8 mouse cellular contexts compared by ENCODE assay signal in the genomic region with DNA sequence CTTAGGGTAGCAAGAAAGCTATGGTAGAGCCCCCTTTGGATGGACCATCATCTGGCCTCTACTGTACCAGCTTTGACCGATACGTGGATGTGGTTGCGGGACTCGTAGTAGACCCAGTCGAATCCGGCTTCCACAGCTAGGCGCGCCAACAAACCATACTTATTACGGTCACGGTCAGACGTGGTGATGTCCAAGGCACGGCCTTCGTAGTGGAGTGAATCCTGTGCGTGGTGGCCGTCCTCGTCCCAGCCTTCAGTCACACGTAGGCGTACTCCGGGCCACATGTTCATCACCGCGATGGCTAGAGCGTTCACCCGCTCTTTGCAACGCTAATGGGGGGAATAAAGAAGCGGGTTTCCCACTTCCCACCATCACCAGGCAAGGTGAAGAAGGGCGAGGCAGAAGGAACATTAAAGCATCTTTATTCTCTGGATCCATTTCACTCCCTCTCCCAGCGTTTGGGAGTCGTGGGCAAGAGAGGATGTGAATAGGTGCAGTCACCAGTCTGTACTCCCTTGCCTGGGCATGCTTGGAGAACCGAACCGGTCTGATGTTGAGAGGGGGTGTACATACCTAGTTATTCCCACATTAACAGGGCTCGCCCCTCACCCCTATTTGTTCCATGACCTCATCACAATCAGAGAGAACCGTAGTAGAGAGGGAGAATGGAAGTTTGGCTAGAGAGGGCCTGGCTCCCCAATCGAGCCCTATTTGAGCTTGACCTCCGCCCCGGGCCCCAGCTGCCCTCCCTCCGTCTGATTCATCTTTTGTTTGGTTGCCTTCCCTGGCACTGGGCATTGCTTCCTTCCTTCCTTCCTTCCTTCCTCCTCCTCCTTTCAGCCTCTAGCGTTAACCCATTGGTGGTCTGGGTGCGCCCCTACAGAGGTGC. TPM values are rescaled to one million over a fixed set of nuclear protein-coding genes. Genes with fewer than 3 reads are reported as not detected.
DNase-seq lines count a peak whose midpoint lies in the region; ATAC-seq and TF ChIP-seq lines count a peak whose summit lies in the region.

No protein-coding gene starts in this region.

- H3K27ac ChIP-seq in kidney, embryonic 14.5 days (ENCODE audit: low read depth, low read length) = no peak overlapping the region
- H3K27ac ChIP-seq in embryonic facial prominence, embryonic 14.5 days (replicated peaks; ENCODE audit: low read depth, low read length) = no peak overlapping the region
- H3K27ac ChIP-seq in intestine, postnatal 0 days (ENCODE audit: low read depth, low read length) = no peak overlapping the region

- H3K4me1 ChIP-seq in kidney, embryonic 14.5 days (ENCODE audit: control insufficient read depth, insufficient read depth, low read length) = peaks cover 40% of the 10 kb centered on the region
- H3K4me1 ChIP-seq in embryonic facial prominence, embryonic 14.5 days (ENCODE audit: control insufficient read depth, insufficient read depth, low read length) = peaks cover 9% of the 10 kb centered on the region
- peaks cover 16% of the 10 kb centered on the region for H3K4me1 ChIP-seq in intestine, postnatal 0 days (replicated peaks; ENCODE audit: control insufficient read depth, insufficient read depth, low read length)

- 2% methylated on average over 38 of the region's 38 CpGs for WGBS in kidney, embryonic 14.5 days
- WGBS in embryonic facial prominence, embryonic 14.5 days = 4% methylated on average over 38 of the region's 38 CpGs
- WGBS in intestine, postnatal 0 days = 10% methylated on average over 38 of the region's 38 CpGs

- no peak for TF ChIP-seq CTCF in intestine, postnatal 0 days (IDR thresholded peaks at IDR 0.05; ENCODE audit: low read depth)

- H3K36me3 ChIP-seq in kidney, embryonic 14.5 days (ENCODE audit: control insufficient read depth, insufficient read depth, low read length) = no peaks in the 10 kb centered on the region
- H3K36me3 ChIP-seq in embryonic facial prominence, embryonic 14.5 days (ENCODE audit: control insufficient read depth, insufficient read depth, low read length) = no peaks in the 10 kb centered on the region
- no peaks in the 10 kb centered on the region for H3K36me3 ChIP-seq in intestine, postnatal 0 days (ENCODE audit: control insufficient read depth, insufficient read depth)

- no peaks in the 10 kb centered on the region for H3K9me3 ChIP-seq in kidney, embryonic 14.5 days (ENCODE audit: control insufficient read depth, low read length)
- no peaks in the 10 kb centered on the region for H3K9me3 ChIP-seq in embryonic facial prominence, embryonic 14.5 days (ENCODE audit: control insufficient read depth, low read length)
- H3K9me3 ChIP-seq in intestine, postnatal 0 days (ENCODE audit: control insufficient read depth) = no peaks in the 10 kb centered on the region

- H3K27me3 ChIP-seq in kidney, embryonic 14.5 days (ENCODE audit: control insufficient read depth, insufficient read depth, low read length) = peaks cover 73% of the 10 kb centered on the region
- H3K27me3 ChIP-seq in embryonic facial prominence, embryonic 14.5 days (replicated peaks; ENCODE audit: control insufficient read depth, insufficient read depth, low read length) = peaks cover 91% of the 10 kb centered on the region
- peaks cover 58% of the 10 kb centered on the region for H3K27me3 ChIP-seq in intestine, postnatal 0 days (replicated peaks; ENCODE audit: control insufficient read depth, insufficient read depth, low read length)

- peak overlapping the region; percentile 55 for H3K4me3 ChIP-seq in kidney, embryonic 14.5 days (ENCODE audit: low read length)
- H3K4me3 ChIP-seq in embryonic facial prominence, embryonic 14.5 days (ENCODE audit: low read depth, low read length) = peak overlapping the region; percentile 53
- peak overlapping the region; percentile 52 for H3K4me3 ChIP-seq in intestine, postnatal 0 days (ENCODE audit: low read depth, low read length)

- ATAC-seq in kidney, embryonic 14.5 days (ENCODE audit: low FRiP score, low TSS enrichment) = no peak
- ATAC-seq in embryonic facial prominence, embryonic 14.5 days (ENCODE audit: low read depth) = 0 out of 2 replicates have a peak, but pooled peaks have one; percentile 3
- no peak for ATAC-seq in intestine, postnatal 0 days

- H3K4me2 ChIP-seq in kidney, embryonic 14.5 days (replicated peaks; ENCODE audit: low read depth, low read length) = peak overlapping the region; percentile 99
- H3K4me2 ChIP-seq in embryonic facial prominence, embryonic 14.5 days (ENCODE audit: low read depth, low read length) = peak overlapping the region; percentile 98
- peak overlapping the region; percentile 95 for H3K4me2 ChIP-seq in intestine, postnatal 0 days (replicated peaks; ENCODE audit: low read depth)

- no peak overlapping the region for H3K9ac ChIP-seq in kidney, embryonic 14.5 days (ENCODE audit: low read depth, low read length)
- H3K9ac ChIP-seq in embryonic facial prominence, embryonic 14.5 days (ENCODE audit: low read depth, low read length) = peak overlapping the region; percentile 54; the same call in 1 of the 2 replicates
- H3K9ac ChIP-seq in intestine, postnatal 0 days (ENCODE audit: low read depth, low read length) = no peak overlapping the region

- DNase-seq in kidney, adult 18-20 months = no peak
- DNase-seq in embryonic facial prominence, embryonic 14.5 days (ENCODE audit: low spot score) = no peak
- peak; percentile 68 for DNase-seq in neural tube, embryonic 10.5 days (ENCODE audit: extremely low spot score, low spot score)
- DNase-seq in thymus, adult 18-20 months = no peak
- DNase-seq in urinary bladder, postnatal 25 days (ENCODE audit: low spot score) = no peak
- no peak for DNase-seq in left cerebral cortex, adult 18-20 months (ENCODE audit: low spot score in 2 of 2)

RNA-seq across cellular contexts. Expression of a gene that starts 0.7 kb away (rescaled TPM):
- 14.4 and 22.4 TPM in 2 replicates for polyA plus RNA-seq in kidney, embryonic 14.5 days (2014; fragmentation: Nextera tagmentation; extraction: Ambion mirVana)
- polyA plus RNA-seq in embryonic facial prominence, embryonic 14.5 days (2014; fragmentation: Nextera tagmentation; extraction: Ambion mirVana) = 8.4 and 12.2 TPM in 2 replicates
- polyA plus RNA-seq in intestine, postnatal 0 days (2015; fragmentation: Nextera tagmentation; extraction: Ambion mirVana) = 9.4 and 9.7 TPM in 2 replicates
- 10 to 100 TPM in 1 of 2 experiments, 1 to 10 TPM in 1; 8.6 to 12.9 TPM for total RNA-seq in left cerebral cortex, adult 18-20 months (2021)

RNA-seq across cellular contexts. Expression of a gene that starts 3.4 kb away (rescaled TPM):
- polyA plus RNA-seq in kidney, embryonic 14.5 days (2014; fragmentation: Nextera tagmentation; extraction: Ambion mirVana) = 0.54 and 0.84 TPM in 2 replicates
- 2.0 and 3.1 TPM in 2 replicates for polyA plus RNA-seq in embryonic facial prominence, embryonic 14.5 days (2014; fragmentation: Nextera tagmentation; extraction: Ambion mirVana)
- polyA plus RNA-seq in intestine, postnatal 0 days (2015; fragmentation: Nextera tagmentation; extraction: Ambion mirVana) = 0.88 and 0.93 TPM in 2 replicates
- under 1 TPM; 0.21 to 0.26 TPM for total RNA-seq in left cerebral cortex, adult 18-20 months (2021)

RNA-seq across cellular contexts. Expression of a gene that starts 23.0 kb away (rescaled TPM):
- polyA plus RNA-seq in kidney, embryonic 14.5 days (2014; fragmentation: Nextera tagmentation; extraction: Ambion mirVana) = 5.5 and 8.6 TPM in 2 replicates
- polyA plus RNA-seq in embryonic facial prominence, embryonic 14.5 days (2014; fragmentation: Nextera tagmentation; extraction: Ambion mirVana) = 3.9 and 4.3 TPM in 2 replicates
- polyA plus RNA-seq in intestine, postnatal 0 days (2015; fragmentation: Nextera tagmentation; extraction: Ambion mirVana) = 27.0 and 30.6 TPM in 2 replicates
- 10 to 100 TPM; 12.9 to 17.9 TPM for total RNA-seq in left cerebral cortex, adult 18-20 months (2021)

RNA-seq across cellular contexts. Expression of a gene that starts 24.0 kb away (rescaled TPM):
- polyA plus RNA-seq in kidney, embryonic 14.5 days (2014; fragmentation: Nextera tagmentation; extraction: Ambion mirVana) = 17.5 and 21.4 TPM in 2 replicates
- 13.8 and 15.5 TPM in 2 replicates for polyA plus RNA-seq in embryonic facial prominence, embryonic 14.5 days (2014; fragmentation: Nextera tagmentation; extraction: Ambion mirVana)
- polyA plus RNA-seq in intestine, postnatal 0 days (2015; fragmentation: Nextera tagmentation; extraction: Ambion mirVana) = 5.3 and 6.5 TPM in 2 replicates
- total RNA-seq in left cerebral cortex, adult 18-20 months (2021) = 10 to 100 TPM; 74.3 to 77.8 TPM

RNA-seq across cellular contexts. Expression of a gene that starts 39.4 kb away (rescaled TPM):
- 1,971 and 2,088 TPM in 2 replicates for polyA plus RNA-seq in kidney, embryonic 14.5 days (2014; fragmentation: Nextera tagmentation; extraction: Ambion mirVana)
- polyA plus RNA-seq in embryonic facial prominence, embryonic 14.5 days (2014; fragmentation: Nextera tagmentation; extraction: Ambion mirVana) = 1,523 and 1,643 TPM in 2 replicates
- 391 and 435 TPM in 2 replicates for polyA plus RNA-seq in intestine, postnatal 0 days (2015; fragmentation: Nextera tagmentation; extraction: Ambion mirVana)
- total RNA-seq in left cerebral cortex, adult 18-20 months (2021) = 100 to 1,000 TPM; 584 to 602 TPM
